Mouse (Mus musculus): ENCODE results near the gene Mettl25.

Mettl25 gene

GRCm38 (mm10) chr10:105840928-105841888 is at the start of gene Mettl25, which contains the start of gene Ccdc59:
Gene Mettl25, minus strand, starts transcription at chr10:105841380.
Gene Ccdc59, plus strand, starts transcription at chr10:105841067.
- peak; percentile 99 for DNase-seq (ENCODE audit: low spot score)

- peak; percentile 40 for DNase-seq (ENCODE audit: low spot score)
Observed at GRCm38 (mm10) chr10:105867312-105867711, 26.1 kb upstream of the Mettl25 start.

GRCm38 (mm10) chr10:105851136-105851535 is 10.0 kb upstream of the Mettl25 start:
- DNase-seq (ENCODE audit: low spot score), result peak; percentile 34

- peak; percentile 32 for DNase-seq (ENCODE audit: low spot score)
Observed at GRCm38 (mm10) chr10:105850286-105850685, 9.1 kb upstream of the Mettl25 start.

- DNase-seq (ENCODE audit: low spot score), result peak; percentile 44
Observed at GRCm38 (mm10) chr10:105842574-105842973, 1.4 kb upstream of the Mettl25 start.

GRCm38 (mm10) chr10:105834627-105835228 is 6.5 kb downstream of the Mettl25 start:
- DNase-seq (ENCODE audit: low spot score), result peak; percentile 54

- no peak for DNase-seq (ENCODE audit: low spot score)
Observed at GRCm38 (mm10) chr10:105806259-105807010, 34.7 kb downstream of the Mettl25 start.

- DNase-seq (ENCODE audit: low spot score), result no peak
Observed at GRCm38 (mm10) chr10:105803461-105803860, 37.7 kb downstream of the Mettl25 start.

GRCm38 (mm10) chr10:105802132-105802531 is 39.0 kb downstream of the Mettl25 start:
- DNase-seq (ENCODE audit: low spot score), result no peak

GRCm38 (mm10) chr10:105801147-105801546 is 40.0 kb downstream of the Mettl25 start:
- no peak for DNase-seq (ENCODE audit: low spot score)

- no peak for DNase-seq (ENCODE audit: low spot score)
Observed at GRCm38 (mm10) chr10:105797250-105797924, 43.8 kb downstream of the Mettl25 start.

- DNase-seq (ENCODE audit: low spot score), result no peak
Observed at GRCm38 (mm10) chr10:105793776-105794552, 47.2 kb downstream of the Mettl25 start.

- DNase-seq (ENCODE audit: low spot score), result no peak
Observed at GRCm38 (mm10) chr10:105788744-105789486, 52.3 kb downstream of the Mettl25 start.

GRCm38 (mm10) chr10:105783766-105784165 is 57.4 kb downstream of the Mettl25 start:
- no peak for DNase-seq (ENCODE audit: low spot score)

- DNase-seq (ENCODE audit: low spot score), result peak; percentile 83
Observed at GRCm38 (mm10) chr10:105774382-105774781, 66.8 kb downstream of the Mettl25 start.

GRCm38 (mm10) chr10:105772821-105773302 is 68.3 kb downstream of the Mettl25 start:
- DNase-seq (ENCODE audit: low spot score), result no peak

- no peak for DNase-seq (ENCODE audit: low spot score)
Observed at GRCm38 (mm10) chr10:105763959-105764358, 77.2 kb downstream of the Mettl25 start.

- DNase-seq (ENCODE audit: low spot score), result no peak
Observed at GRCm38 (mm10) chr10:105760460-105760859, 80.7 kb downstream of the Mettl25 start.

GRCm38 (mm10) chr10:105760046-105760445 is 81.1 kb downstream of the Mettl25 start:
- DNase-seq (ENCODE audit: low spot score), result no peak

All from MN1 (cell line).